In the genomic region with DNA sequence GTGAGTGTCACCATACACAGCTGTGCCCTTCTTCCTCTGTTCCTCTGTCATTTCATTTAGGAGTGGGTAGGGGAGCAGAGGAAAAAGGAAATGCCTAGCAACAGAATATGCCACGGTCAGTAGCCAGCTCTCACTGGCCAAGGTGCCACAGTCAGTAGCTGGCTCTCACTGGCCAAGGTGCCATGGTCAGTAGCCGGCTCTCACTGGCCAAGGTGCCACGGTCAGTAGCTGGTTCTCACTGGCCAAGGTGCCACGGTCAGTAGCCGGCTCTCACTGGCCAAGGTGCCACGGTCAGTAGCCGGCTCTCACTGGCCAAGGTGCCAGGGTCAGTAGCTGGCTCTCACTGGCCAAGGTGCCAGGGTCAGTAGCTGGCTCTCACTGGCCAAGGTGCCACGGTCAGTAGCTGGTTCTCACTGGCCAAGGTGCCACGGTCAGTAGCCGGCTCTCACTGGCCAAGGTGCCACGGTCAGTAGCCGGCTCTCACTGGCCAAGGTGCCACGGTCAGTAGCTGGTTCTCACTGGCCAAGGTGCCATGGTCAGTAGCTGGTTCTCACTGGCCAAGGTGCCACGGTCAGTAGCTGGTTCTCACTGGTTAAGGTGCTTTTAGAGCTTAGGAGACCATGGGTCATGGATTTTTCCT, we compare ENCODE assay signal across 12 mouse cellular contexts. TPM values are rescaled to one million over a fixed set of nuclear protein-coding genes. Genes with fewer than 3 reads are reported as not detected.
DNase-seq lines count a peak whose midpoint lies in the region; ATAC-seq and TF ChIP-seq lines count a peak whose summit lies in the region.
"Not testable (repeated sequence)": the region's sequence is repeated elsewhere in the genome, so short reads cannot be mapped to it uniquely, and the experiment has no call there.
"Had no signal": no experiment of that assay in that cellular context is flagged by ENCODE, and none has a peak within 500 bp of the region (broad histone marks: within the 10 kb centered on the region; RNA-seq: fewer than 3 reads in every experiment).

No protein-coding gene starts in this region.

- WGBS in heart, adult 2 months = 96% methylated on average over 14 of the region's 14 CpGs
- 89% methylated on average over 14 of the region's 14 CpGs for WGBS in kidney, embryonic 15.5 days
- 75% methylated on average over 7 of the region's 14 CpGs for WGBS in kidney, postnatal 0 days
- WGBS in small intestine, adult 2 months = 94% methylated on average over 14 of the region's 14 CpGs

- not testable (repeated sequence) for DNase-seq in gastrocnemius, adult 2 months; heart, adult 2 months; kidney, postnatal 0 days (ENCODE audit: low spot score)
- peak; percentile 73 for DNase-seq in kidney, adult 18-20 months
- peak; percentile 72 to 80 for DNase-seq in kidney, adult 8-10 months
- DNase-seq in kidney, postnatal 25 days = peak; percentile 48 to 88

- peaks cover 12% of the 10 kb centered on the region for H3K4me1 ChIP-seq in heart, adult 2 months (ENCODE audit: control insufficient read depth, insufficient read depth, low read length)
- H3K4me1 ChIP-seq in kidney, embryonic 15.5 days = peaks cover 36% of the 10 kb centered on the region
- peaks cover 19% of the 10 kb centered on the region for H3K4me1 ChIP-seq in kidney, postnatal 0 days (replicated peaks; ENCODE audit: insufficient read depth, low read length)
- H3K4me1 ChIP-seq in small intestine, adult 2 months (ENCODE audit: control insufficient read depth, insufficient read depth, insufficient read length, low read length) = peaks cover 15% of the 10 kb centered on the region; the same call in 1 of the 2 replicates

- peak overlapping the region; percentile 53; the same call in 1 of the 2 replicates for H3K27ac ChIP-seq in gastrocnemius, adult 2 months
- H3K27ac ChIP-seq in heart, adult 2 months = peak overlapping the region; percentile 78
- peak overlapping the region; percentile 71 for H3K27ac ChIP-seq in kidney, embryonic 15.5 days
- peak overlapping the region; percentile 79 for H3K27ac ChIP-seq in kidney, postnatal 0 days
- H3K27ac ChIP-seq in small intestine, adult 2 months (ENCODE audit: insufficient read depth, low read depth, low read length) = peak overlapping the region; percentile 35; the same call in 1 of the 2 replicates

- not testable (repeated sequence) for H3K79me2 ChIP-seq in heart, adult 2 months (replicated peaks; ENCODE audit: control insufficient read depth, insufficient read depth, low read length)

- not testable (repeated sequence) for TF ChIP-seq EP300 in heart, adult 2 months (IDR thresholded peaks at IDR 0.05; ENCODE audit: insufficient read depth, low read depth, low read length)

- not testable (repeated sequence) for H3K4me2 ChIP-seq in kidney, embryonic 15.5 days; kidney, postnatal 0 days (ENCODE audit: low read length)

- not testable (repeated sequence) for H3K9ac ChIP-seq in heart, adult 2 months (ENCODE audit: low read depth, low read length); kidney, embryonic 15.5 days; kidney, postnatal 0 days (ENCODE audit: low read depth, low read length)

- TF ChIP-seq POLR2A in heart, adult 2 months (IDR thresholded peaks at IDR 0.05; ENCODE audit: insufficient read depth, low read depth, low read length); small intestine, adult 2 months (IDR thresholded peaks at IDR 0.05; ENCODE audit: low read depth, low read length): not testable (repeated sequence)

- H3K9me3 ChIP-seq in kidney, embryonic 15.5 days (replicated peaks); kidney, postnatal 0 days (replicated peaks; ENCODE audit: low read length): not testable (repeated sequence)

- ATAC-seq in kidney, embryonic 15.5 days (replicated peaks; ENCODE audit: low FRiP score); kidney, postnatal 0 days (replicated peaks; ENCODE audit: low FRiP score, low read depth): not testable (repeated sequence)

- intact Hi-C loops in gastrocnemius, adult 2 months (cut with DNase I) = loop anchor here (5.0 kb wide), 1 partner anchor 43 kb away; no protein-coding TSS in a partner anchor
- intact Hi-C loops in heart, adult 2 months (cut with DNase I) = not testable (repeated sequence)

- H3K4me3 ChIP-seq in gastrocnemius, adult 2 months; heart, adult 2 months; kidney, embryonic 15.5 days (replicated peaks); kidney, postnatal 0 days (replicated peaks; ENCODE audit: low read depth, low read length); small intestine, adult 2 months (ENCODE audit: low read depth, low read length): not testable (repeated sequence)

- TF ChIP-seq CTCF in gastrocnemius, adult 2 months (IDR thresholded peaks at IDR 0.05); heart, adult 2 months (IDR thresholded peaks at IDR 0.05); kidney, postnatal 0 days (IDR thresholded peaks at IDR 0.05; ENCODE audit: low read depth); small intestine, adult 2 months (IDR thresholded peaks at IDR 0.05; ENCODE audit: extremely low read depth, insufficient read length, insufficient replicate concordance, low read depth, low read length): not testable (repeated sequence)

- not testable (repeated sequence) for H3K36me3 ChIP-seq in heart, adult 2 months (ENCODE audit: control insufficient read depth, insufficient read depth, low read length); kidney, embryonic 15.5 days; kidney, postnatal 0 days (ENCODE audit: insufficient read depth, low read length); small intestine, adult 2 months (ENCODE audit: control insufficient read depth, insufficient read depth, low read length)

- not testable (repeated sequence) for H3K27me3 ChIP-seq in heart, adult 2 months (ENCODE audit: control insufficient read depth, insufficient read depth, low read length); kidney, embryonic 15.5 days; kidney, postnatal 0 days (ENCODE audit: insufficient read depth, low read length); small intestine, adult 2 months (ENCODE audit: control insufficient read depth, insufficient read depth, low read length)

RNA-seq across cellular contexts. Expression of a gene that starts 37.4 kb away (rescaled TPM):
- total RNA-seq in gastrocnemius, adult 2 months (2021) = 10 to 100 TPM in 1 of 2 experiments, 1 to 10 TPM in 1; 3.7 to 15.2 TPM
- total RNA-seq in heart, adult 2 months (2021) = 10 to 100 TPM in 1 of 2 experiments, 1 to 10 TPM in 1; 6.3 to 10.4 TPM
- 4.2 and 8.5 TPM in 2 replicates for polyA plus RNA-seq in heart, adult 2 months (2012; rRNA removed)
- polyA plus RNA-seq in kidney, embryonic 15.5 days (2015; fragmentation: Nextera tagmentation; extraction: Ambion mirVana) = 0.44 and 0.45 TPM in 2 replicates
- polyA plus RNA-seq in kidney, postnatal 0 days (2015; fragmentation: Nextera tagmentation; extraction: Ambion mirVana) = 3.8 and 4.1 TPM in 2 replicates
- polyA plus RNA-seq in small intestine, adult 2 months (2012; rRNA removed) = 3.5 and 10.0 TPM in 2 replicates
- total RNA-seq: ES-E14 had no signal
- polyA plus RNA-seq: C2C12; embryonic facial prominence, embryonic 10.5 days; forebrain, embryonic 11.5 days had no signal
